Mouse (Mus musculus) liver, embryonic 15.5 days (tissue): Measurements from ENCODE around the gene Stxbp3. TPM values are rescaled to one million over a fixed set of nuclear protein-coding genes. Genes with fewer than 3 reads are reported as not detected.

Experiments used
- ATAC-seq: fragments of 200-750 bp; cut with Nextera tagmentation; 2 replicates; pipeline ENCODE4 v1.8.0; 2017; ENCODE audit warnings: moderate number of reproducible peaks, mild to moderate bottlenecking, moderate library complexity; ENCODE audit not compliant: insufficient read depth
- H3K27ac ChIP-seq: fragments of 300-500 bp; sonication (generic); replicated peaks from 2 replicates; pipeline ENCODE4 v1.5.1; 2015; ENCODE audit warnings: mild to moderate bottlenecking, inconsistent platforms
- H3K27me3 ChIP-seq: fragments of 300-500 bp; sonication (generic); 2 replicates; pipeline ENCODE4 v1.6.1; 2015; ENCODE audit warnings: mild to moderate bottlenecking, inconsistent platforms
- H3K36me3 ChIP-seq: fragments of 300-500 bp; sonication (generic); replicated peaks from 2 replicates; pipeline ENCODE4 v1.6.1; 2015; ENCODE audit warnings: moderate library complexity, mild to moderate bottlenecking, inconsistent platforms
- H3K4me1 ChIP-seq: fragments of 300-500 bp; sonication (generic); replicated peaks from 2 replicates; pipeline ENCODE4 v1.6.1; 2015; ENCODE audit warnings: inconsistent platforms
- H3K4me2 ChIP-seq: fragments of 300-500 bp; sonication (generic); 2 replicates; pipeline ENCODE4 v1.6.1; 2015; ENCODE audit warnings: moderate library complexity, mild to moderate bottlenecking, inconsistent platforms
- H3K4me3 ChIP-seq: fragments of 300-500 bp; sonication (generic); replicated peaks from 2 replicates; pipeline ENCODE4 v1.5.1; 2015; ENCODE audit warnings: mild to moderate bottlenecking, inconsistent platforms
- H3K9ac ChIP-seq: fragments of 300-500 bp; sonication (generic); 2 replicates; pipeline ENCODE4 v1.6.1; 2015; ENCODE audit warnings: moderate library complexity, mild to moderate bottlenecking, inconsistent platforms
- H3K9me3 ChIP-seq: fragments of 300-500 bp; sonication (generic); replicated peaks from 2 replicates; pipeline ENCODE4 v1.6.1; 2016; ENCODE audit warnings: inconsistent platforms
- WGBS: fragments of 180-500 bp; shearing (Covaris S2); methylation state at CpG from one replicate; pipeline ENCODE4 v1.1.7; 2015; ENCODE audit warnings: mixed read lengths; ENCODE audit not compliant: insufficient replicate concordance; 5-methylcytosine and 5-hydroxymethylcytosine counted together
- polyA plus RNA-seq: library from polyadenylated mRNA; unstranded; fragments of >200 nt; fragmentation: Nextera tagmentation; extraction: Ambion mirVana; gene quantifications from 2 replicates; pipeline ENCODE4 v1.2.1, GENCODE M21; 2015

The Stxbp3 gene
- polyA plus RNA-seq, 1 experiment from 2014 or later = 16.8 TPM

- no peak for ATAC-seq
- 63% methylated on average over 8 of the region's 8 CpGs for WGBS
These were observed 16.2 kb upstream of the Stxbp3 start for GRCm38 (mm10) chr3:108856386-108857123.

GRCm38 (mm10) chr3:108855864-108856263 lies 15.5 kb upstream of the Stxbp3 start:
- H3K27me3 ChIP-seq = no peaks in the 10 kb centered on the region
- H3K9ac ChIP-seq = no peak overlapping the region
- 58% methylated on average over 10 of the region's 10 CpGs for WGBS
- no peak overlapping the region for H3K27ac ChIP-seq
- no peaks in the 10 kb centered on the region for H3K36me3 ChIP-seq
- 0 out of 2 replicates have a peak, but pooled peaks cover 6% of the 10 kb centered on the region for H3K4me1 ChIP-seq
- no peak for ATAC-seq
- H3K4me3 ChIP-seq = no peak overlapping the region
- no peaks in the 10 kb centered on the region for H3K9me3 ChIP-seq
- no peak overlapping the region for H3K4me2 ChIP-seq

More at GRCm38 (mm10) chr3:108856386-108857123, 16.2 kb upstream of the Stxbp3 start:
- no peaks in the 10 kb centered on the region for H3K9me3 ChIP-seq
- H3K36me3 ChIP-seq = no peaks in the 10 kb centered on the region
- no peaks in the 10 kb centered on the region for H3K27me3 ChIP-seq
- no peak overlapping the region for H3K4me3 ChIP-seq
- H3K9ac ChIP-seq = no peak overlapping the region
- H3K27ac ChIP-seq = no peak overlapping the region
- H3K4me1 ChIP-seq = 0 out of 2 replicates have a peak, but pooled peaks cover 4% of the 10 kb centered on the region
- H3K4me2 ChIP-seq = no peak overlapping the region

GRCm38 (mm10) chr3:108855371-108855770 lies 15.0 kb upstream of the Stxbp3 start:
- no peak overlapping the region for H3K9ac ChIP-seq
- no peaks in the 10 kb centered on the region for H3K27me3 ChIP-seq
- H3K27ac ChIP-seq = no peak overlapping the region
- no peaks in the 10 kb centered on the region for H3K9me3 ChIP-seq
- no peak overlapping the region for H3K4me3 ChIP-seq
- 0 out of 2 replicates have a peak, but pooled peaks cover 11% of the 10 kb centered on the region for H3K4me1 ChIP-seq
- H3K4me2 ChIP-seq = no peak overlapping the region
- H3K36me3 ChIP-seq = no peaks in the 10 kb centered on the region
- ATAC-seq = no peak
- WGBS = 55% methylated on average over 12 of the region's 12 CpGs

DNA sequence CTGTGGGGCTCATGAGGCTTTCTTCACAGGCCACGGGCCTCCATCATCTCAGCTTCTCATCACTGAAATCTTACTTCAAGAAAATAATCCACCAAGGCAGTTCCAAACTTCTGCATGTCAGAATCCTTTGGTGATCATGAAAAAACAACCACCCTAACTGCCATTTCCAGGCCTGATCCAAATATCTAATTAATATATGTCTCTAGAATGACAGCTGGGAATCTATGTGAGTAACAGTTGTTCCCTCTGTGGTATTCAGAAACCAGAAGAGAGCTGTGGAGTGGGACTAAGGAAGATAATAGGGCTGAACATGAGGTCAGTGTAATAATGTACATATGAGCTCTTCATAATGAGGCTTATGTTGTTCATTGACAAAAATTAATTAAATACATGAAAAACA lies 12.9 kb upstream of the Stxbp3 start:
- Histone ChIP-seq H3K4me2 (no peak overlapping the region), H3K4me1 (0 out of 2 replicates have a peak, but pooled peaks cover 11% of the 10 kb centered on the region), H3K27me3 (no peaks in the 10 kb centered on the region), H3K27ac (no peak overlapping the region), H3K9ac (no peak overlapping the region), H3K4me3 (no peak overlapping the region), H3K9me3 (no peaks in the 10 kb centered on the region), H3K36me3 (no peaks in the 10 kb centered on the region)
- no peak for ATAC-seq
- 44% methylated on average over 1 of the region's 1 CpGs for WGBS

DNA sequence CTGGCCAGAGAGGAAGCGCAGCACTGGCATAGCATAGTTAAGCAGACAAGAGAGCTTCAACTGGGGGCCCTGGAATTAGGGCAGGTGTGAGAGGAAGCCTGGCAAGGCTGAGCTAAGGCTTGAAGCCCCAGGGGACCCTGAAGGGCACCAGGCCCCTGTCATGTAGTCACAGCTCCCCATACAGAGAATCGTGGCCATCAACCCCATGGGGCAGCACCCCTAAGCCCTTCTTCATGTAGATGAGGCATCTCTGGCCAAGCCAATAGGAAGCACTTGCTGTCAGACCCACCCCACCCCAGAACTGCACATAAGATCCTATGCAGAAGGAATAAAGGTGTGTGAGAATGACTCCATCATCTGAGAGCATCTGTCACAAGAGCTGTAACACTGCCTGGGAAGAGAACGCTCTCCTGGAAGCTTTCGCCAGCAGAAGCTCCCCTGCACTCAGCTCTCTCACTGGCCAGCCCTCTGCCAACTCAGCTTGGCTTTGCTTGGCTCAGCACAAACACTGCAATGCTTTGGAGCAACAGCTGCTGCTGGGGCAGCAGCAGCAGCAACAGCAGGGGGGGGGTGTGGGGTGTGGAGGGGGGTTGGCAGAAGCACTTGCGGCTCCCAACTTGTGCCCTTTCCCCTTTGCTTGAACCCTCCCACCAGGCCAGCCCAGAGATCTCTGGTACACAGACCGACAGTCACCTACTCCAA lies 11.8 kb upstream of the Stxbp3 start:
- Histone ChIP-seq H3K27me3 (no peaks in the 10 kb centered on the region), H3K27ac (no peak overlapping the region), H3K4me1 (0 out of 2 replicates have a peak, but pooled peaks cover 11% of the 10 kb centered on the region), H3K4me2 (no peak overlapping the region), H3K9me3 (no peaks in the 10 kb centered on the region), H3K36me3 (no peaks in the 10 kb centered on the region), H3K9ac (no peak overlapping the region), H3K4me3 (no peak overlapping the region)
- no peak for ATAC-seq
- 64% methylated on average over 6 of the region's 6 CpGs for WGBS

DNA sequence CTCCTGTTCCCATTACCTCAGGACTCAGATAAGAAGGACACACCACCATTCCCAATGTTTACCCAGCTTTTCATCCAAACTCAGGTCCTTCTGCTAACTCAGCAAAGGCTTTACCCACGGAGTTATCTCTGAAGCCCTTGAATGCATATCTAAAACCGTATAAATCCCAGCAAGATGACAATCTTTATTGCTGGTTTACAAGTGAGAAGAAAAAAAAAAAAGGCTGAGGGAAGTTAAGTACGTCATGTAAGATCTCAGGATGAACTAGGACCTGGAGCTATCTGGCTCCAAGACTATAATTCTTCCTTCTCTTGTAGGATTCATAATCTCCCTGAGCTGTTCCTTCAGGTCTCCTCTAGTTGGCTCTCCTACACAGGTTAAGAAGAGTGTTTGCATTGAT lies 11.2 kb upstream of the Stxbp3 start:
- Histone ChIP-seq H3K9ac (no peak overlapping the region), H3K27ac (no peak overlapping the region), H3K27me3 (no peaks in the 10 kb centered on the region), H3K4me2 (no peak overlapping the region), H3K4me3 (no peak overlapping the region), H3K4me1 (0 out of 2 replicates have a peak, but pooled peaks cover 11% of the 10 kb centered on the region), H3K36me3 (no peaks in the 10 kb centered on the region), H3K9me3 (no peaks in the 10 kb centered on the region)
- 34% methylated on average over 3 of the region's 3 CpGs for WGBS
- no peak for ATAC-seq

DNA sequence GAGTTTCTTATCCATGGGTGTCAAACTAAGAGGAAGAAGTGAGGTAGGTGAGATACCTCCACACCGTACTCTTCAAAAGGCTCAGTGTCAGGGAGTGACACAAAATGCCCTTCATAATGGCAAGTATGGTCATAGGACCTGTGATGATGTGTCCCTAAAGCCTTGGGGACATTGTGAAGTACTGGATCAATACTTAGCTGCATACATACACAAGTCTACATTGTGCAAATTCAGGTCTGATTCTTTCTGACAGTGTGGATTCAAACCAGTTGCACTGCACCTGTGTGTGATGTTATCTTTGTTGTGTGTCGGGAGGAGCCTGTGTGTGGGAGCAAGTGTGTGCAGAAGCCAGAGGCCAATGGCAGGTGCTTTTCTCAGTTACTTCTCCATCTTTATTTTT lies 10.7 kb upstream of the Stxbp3 start:
- Histone ChIP-seq H3K4me3 (no peak overlapping the region), H3K36me3 (no peaks in the 10 kb centered on the region), H3K4me2 (no peak overlapping the region), H3K9me3 (no peaks in the 10 kb centered on the region), H3K27me3 (no peaks in the 10 kb centered on the region), H3K9ac (no peak overlapping the region), H3K27ac (no peak overlapping the region), H3K4me1 (0 out of 2 replicates have a peak, but pooled peaks cover 11% of the 10 kb centered on the region)
- ATAC-seq = no peak
- 45% methylated on average over 2 of the region's 2 CpGs for WGBS

- H3K9me3 ChIP-seq = no peaks in the 10 kb centered on the region
- 14% methylated on average over 3 of the region's 3 CpGs for WGBS
- no peak overlapping the region for H3K9ac ChIP-seq
- no peaks in the 10 kb centered on the region for H3K36me3 ChIP-seq
- H3K4me3 ChIP-seq = no peak overlapping the region
- ATAC-seq = no peak
- no peaks in the 10 kb centered on the region for H3K27me3 ChIP-seq
- H3K27ac ChIP-seq = no peak overlapping the region
- H3K4me2 ChIP-seq = no peak overlapping the region
- H3K4me1 ChIP-seq = 0 out of 2 replicates have a peak, but pooled peaks cover 8% of the 10 kb centered on the region
These were observed 10.2 kb upstream of the Stxbp3 start for GRCm38 (mm10) chr3:108850506-108850905.

DNA sequence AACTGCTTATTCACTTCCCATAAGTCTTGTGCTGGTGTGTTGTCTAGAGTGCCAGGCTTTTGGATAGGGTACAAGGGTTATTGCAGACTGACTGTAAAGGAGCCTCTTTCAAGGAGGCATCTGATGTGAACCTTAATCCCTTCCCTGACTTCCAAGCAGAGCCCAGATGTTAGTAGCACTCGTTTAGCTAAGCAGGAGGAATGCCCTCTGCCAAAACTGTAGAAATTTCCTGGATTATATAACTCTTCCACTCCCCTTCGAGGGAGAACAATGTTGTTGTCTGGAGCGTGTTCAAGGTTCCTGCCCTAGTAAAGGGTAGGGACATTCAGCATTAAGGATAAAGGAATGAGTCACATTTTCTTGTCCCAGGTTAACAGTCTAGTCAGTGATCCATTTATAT lies 6.3 kb upstream of the Stxbp3 start:
- WGBS = 54% methylated on average over 3 of the region's 3 CpGs
- Histone ChIP-seq H3K4me1 (0 out of 2 replicates have a peak, but pooled peaks cover 7% of the 10 kb centered on the region), H3K4me2 (no peak overlapping the region), H3K4me3 (no peak overlapping the region), H3K27me3 (peaks cover 3% of the 10 kb centered on the region; the same call in 1 of the 2 replicates), H3K9ac (no peak overlapping the region), H3K36me3 (no peaks in the 10 kb centered on the region), H3K9me3 (no peaks in the 10 kb centered on the region), H3K27ac (no peak overlapping the region)
- ATAC-seq = no peak

DNA sequence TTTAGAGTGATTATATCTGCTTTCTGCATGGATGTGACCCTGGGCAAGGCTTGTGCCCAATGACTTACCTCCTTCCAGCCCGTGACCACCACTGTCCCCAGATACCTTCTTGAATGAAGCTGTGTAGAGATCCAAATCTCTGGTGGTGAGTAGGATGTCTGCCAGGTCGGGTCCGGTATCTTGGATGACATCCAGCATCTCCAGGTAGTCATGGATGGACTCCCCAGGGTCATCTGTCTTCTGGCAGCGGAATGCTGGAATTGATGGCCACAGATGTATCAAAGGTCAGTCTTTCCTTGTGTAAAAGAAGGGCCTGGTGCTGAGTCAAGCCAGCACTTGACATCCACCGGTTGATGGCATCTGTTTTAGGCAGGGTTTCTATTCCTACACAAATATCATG lies 4.2 kb upstream of the Stxbp3 start:
- 49% methylated on average over 5 of the region's 5 CpGs for WGBS
- Histone ChIP-seq H3K9ac (no peak overlapping the region), H3K36me3 (no peaks in the 10 kb centered on the region), H3K27me3 (peaks cover 3% of the 10 kb centered on the region; the same call in 1 of the 2 replicates), H3K4me3 (no peak overlapping the region), H3K4me1 (no peaks in the 10 kb centered on the region; the same call in 1 of the 2 replicates), H3K4me2 (no peak overlapping the region), H3K27ac (no peak overlapping the region), H3K9me3 (no peaks in the 10 kb centered on the region)
- ATAC-seq = no peak

- Histone ChIP-seq H3K27me3 (peaks cover 3% of the 10 kb centered on the region; the same call in 1 of the 2 replicates), H3K9ac (no peak overlapping the region), H3K27ac (no peak overlapping the region), H3K4me1 (peaks cover 2% of the 10 kb centered on the region), H3K4me2 (no peak overlapping the region), H3K36me3 (no peaks in the 10 kb centered on the region), H3K9me3 (no peaks in the 10 kb centered on the region), H3K4me3 (no peak overlapping the region)
- ATAC-seq = no peak
- WGBS = 59% methylated on average over 6 of the region's 6 CpGs
These were observed 3.7 kb upstream of the Stxbp3 start for GRCm38 (mm10) chr3:108844026-108844425.
